Mouse (Mus musculus) limb, embryonic 10.5 days (tissue): ENCODE measurements at regions not wholly inside any gene's neighbourhood (a gene's known extent, or its start where the extent isn't known, plus 50 kb on each side); places are given as distances from the start of the nearest gene placed in this dataset.

Experiments
- DNase-seq: peaks from one replicate; pipeline ENCODE4 v3.0.0-alpha.2; 2017; ENCODE audit warnings: low spot score
- H3K27ac ChIP-seq: fragments of 300-500 bp; sonication (generic); 2 replicates; pipeline ENCODE4 v1.5.1; 2016; ENCODE audit warnings: mild to moderate bottlenecking
- H3K27me3 ChIP-seq: fragments of 300-500 bp; sonication (generic); 2 replicates; pipeline ENCODE4 v1.6.1; 2016; ENCODE audit warnings: low read depth, mild to moderate bottlenecking; ENCODE audit not compliant: poor library complexity, severe bottlenecking
- H3K36me3 ChIP-seq: fragments of 300-500 bp; sonication (generic); 2 replicates; pipeline ENCODE4 v1.6.1; 2016; ENCODE audit warnings: mild to moderate bottlenecking, moderate library complexity
- H3K4me1 ChIP-seq: fragments of 300-500 bp; sonication (generic); 2 replicates; pipeline ENCODE4 v1.6.1; 2016
- H3K4me3 ChIP-seq: fragments of 300-500 bp; sonication (generic); 2 replicates; pipeline ENCODE4 v1.5.1; 2016; ENCODE audit warnings: mild to moderate bottlenecking, moderate library complexity
- H3K9me3 ChIP-seq: fragments of 300-500 bp; sonication (generic); replicated peaks from 2 replicates; pipeline ENCODE4 v1.6.1; 2016; ENCODE audit warnings: mild to moderate bottlenecking
- WGBS: fragments of 180-500 bp; shearing (Covaris S2); methylation state at CpG from one replicate; pipeline ENCODE4 v1.1.7; 2016; 5-methylcytosine and 5-hydroxymethylcytosine counted together

- DNase-seq: no peak
- no peak overlapping the region for H3K4me3 ChIP-seq
- H3K36me3 ChIP-seq: no peaks in the 10 kb centered on the region
- H3K9me3 ChIP-seq: no peaks in the 10 kb centered on the region
- no peaks in the 10 kb centered on the region for H3K27me3 ChIP-seq
- no peak overlapping the region for H3K27ac ChIP-seq
- 71% methylated on average over 4 of the region's 4 CpGs for WGBS
- H3K4me1 ChIP-seq: no peaks in the 10 kb centered on the region
Observed at GRCm38 (mm10) chr12:46917286-46917685, 98.6 kb upstream of the Nova1 start.

- no peak for DNase-seq
- Histone ChIP-seq H3K36me3 (no peaks in the 10 kb centered on the region), H3K9me3 (no peaks in the 10 kb centered on the region), H3K4me1 (no peaks in the 10 kb centered on the region), H3K27me3 (no peaks in the 10 kb centered on the region), H3K27ac (no peak overlapping the region), H3K4me3 (no peak overlapping the region)
- WGBS: 93% methylated on average over 3 of the region's 3 CpGs
Observed at GRCm38 (mm10) chr12:46878164-46878563, 59.4 kb upstream of the Nova1 start.

- no peaks in the 10 kb centered on the region for H3K36me3 ChIP-seq
- no peaks in the 10 kb centered on the region for H3K4me1 ChIP-seq
- 85% methylated on average over 2 of the region's 2 CpGs for WGBS
- H3K9me3 ChIP-seq: no peaks in the 10 kb centered on the region
- no peak overlapping the region for H3K27ac ChIP-seq
- H3K27me3 ChIP-seq: no peaks in the 10 kb centered on the region
- DNase-seq: no peak
- no peak overlapping the region for H3K4me3 ChIP-seq
Observed at GRCm38 (mm10) chr12:46870130-46870529, 51.4 kb upstream of the Nova1 start.
